Mouse (Mus musculus): ENCODE results near the gene Cela1.

DNA sequence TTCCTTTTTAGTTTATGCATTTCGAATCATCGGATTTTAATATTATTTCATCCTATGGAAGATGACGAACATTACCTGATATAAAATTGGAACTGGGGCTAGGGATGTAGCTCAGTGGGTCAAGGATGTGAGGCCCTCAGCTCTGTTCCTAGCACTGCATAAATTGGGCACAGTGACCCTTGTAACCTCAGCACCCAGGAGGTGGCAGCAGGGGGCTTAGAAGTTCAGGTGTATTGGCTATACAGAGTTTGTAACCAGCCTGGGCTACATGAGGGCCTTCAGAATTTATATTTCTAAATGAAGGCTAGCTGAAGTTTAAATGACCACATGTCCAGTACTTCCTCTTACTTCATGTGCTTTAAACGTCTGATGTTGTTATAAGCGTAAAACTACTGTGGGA is 33.7 kb upstream of the Cela1 start:
- TF ChIP-seq POLR2A (IDR thresholded peaks at IDR 0.05; ENCODE audit: borderline replicate concordance, insufficient read depth, low read length): no peak
- TF ChIP-seq CTCF (IDR thresholded peaks at IDR 0.05; ENCODE audit: borderline replicate concordance, insufficient read depth, low read depth, low read length): no peak

All from cerebellum, adult 2 months (tissue).